Mouse (Mus musculus) lung, adult 2 months (tissue): ENCODE data around the gene Dkkl1. TPM values are rescaled to one million over a fixed set of nuclear protein-coding genes. Genes with fewer than 3 reads are reported as not detected.

ENCODE experiments used
- DNase-seq: peaks from one replicate; pipeline ENCODE4 v3.0.0; 2022
- H3K4me1 ChIP-seq: fragments of 200-500 bp; 2 replicates; pipeline ENCODE4 v1.6.1; 2011; ENCODE audit warnings: low read length; ENCODE audit not compliant: control insufficient read depth, insufficient read depth
- H3K4me3 ChIP-seq: fragments of 200-500 bp; replicated peaks from 2 replicates; pipeline ENCODE3; 2011; ENCODE audit warnings: low read depth, mild to moderate bottlenecking, control low read depth, low read length; ENCODE audit errors: extremely low read depth
- CTCF ChIP-seq: fragments of 200-500 bp; IDR thresholded peaks from 2 replicates; pipeline ENCODE4 v1.5.1; 2011; ENCODE audit warnings: mild to moderate bottlenecking, low read length, control low read depth; ENCODE audit not compliant: insufficient read depth
- POLR2A ChIP-seq: fragments of 200-500 bp; IDR thresholded peaks from 2 replicates; pipeline ENCODE4 v1.6.1; 2011; ENCODE audit warnings: low read depth, mild to moderate bottlenecking, control low read depth, low read length, borderline replicate concordance; ENCODE audit errors: extremely low read depth
- WGBS: fragments of 180-500 bp; shearing (Covaris S2); methylation state at CpG from one replicate; pipeline ENCODE4 v1.1.7; 2018; 5-methylcytosine and 5-hydroxymethylcytosine counted together
- polyA plus RNA-seq: library from polyadenylated mRNA; depleted of rRNA; stranded (reverse); fragments of >200 nt; gene quantifications from 2 replicates; pipeline ENCODE4 v1.2.3, GENCODE M21; 2012

Gene Dkkl1
- polyA plus RNA-seq, 1 experiment = 5.2 TPM

DNA sequence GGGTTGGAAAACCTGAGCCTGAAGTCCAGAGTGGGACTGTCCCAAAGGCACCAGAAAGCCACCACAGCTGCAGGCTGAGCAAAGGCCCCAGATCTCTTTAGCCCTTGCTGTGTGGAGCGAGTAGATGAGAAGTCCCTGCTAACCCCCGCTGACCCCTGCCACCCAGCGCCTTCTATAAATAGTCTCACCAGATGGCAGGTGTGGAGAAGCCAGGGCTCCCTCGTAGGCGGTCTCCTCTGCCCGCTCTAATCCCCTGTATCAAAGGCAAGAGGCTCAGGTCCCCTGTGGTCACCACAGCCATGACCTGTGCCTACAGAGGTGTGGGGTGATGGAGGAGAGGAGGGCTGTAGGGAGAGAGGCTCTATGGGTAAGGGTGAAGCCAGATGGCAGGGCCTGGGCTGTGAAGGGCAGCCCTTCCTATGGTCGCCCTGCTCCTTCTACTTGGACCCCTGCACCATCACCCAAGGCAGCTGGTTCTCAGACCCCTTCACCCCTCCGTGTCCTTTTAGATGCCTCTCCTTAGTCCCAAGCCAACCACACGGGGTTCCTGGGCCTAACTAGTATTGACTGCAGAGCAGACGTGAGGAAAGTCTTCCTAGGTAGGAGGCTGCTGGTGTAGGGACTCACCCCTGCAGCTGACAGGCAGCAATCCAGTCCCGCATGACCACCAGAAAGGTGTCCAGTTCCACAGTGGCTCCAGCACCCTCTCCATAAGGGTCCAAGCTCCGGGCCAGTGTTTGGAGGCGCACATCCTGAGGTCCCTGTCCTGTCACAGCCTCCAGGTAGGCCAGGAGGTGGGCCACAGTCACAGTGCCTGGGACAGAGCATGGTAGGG is 16.4 kb downstream of the Dkkl1 start:
- no peak for TF ChIP-seq CTCF
- TF ChIP-seq POLR2A = no peak
- no peaks in the 10 kb centered on the region for H3K4me1 ChIP-seq
- no peak for DNase-seq
- no peak overlapping the region for H3K4me3 ChIP-seq
- WGBS = 60% methylated on average over 13 of the region's 13 CpGs

DNA sequence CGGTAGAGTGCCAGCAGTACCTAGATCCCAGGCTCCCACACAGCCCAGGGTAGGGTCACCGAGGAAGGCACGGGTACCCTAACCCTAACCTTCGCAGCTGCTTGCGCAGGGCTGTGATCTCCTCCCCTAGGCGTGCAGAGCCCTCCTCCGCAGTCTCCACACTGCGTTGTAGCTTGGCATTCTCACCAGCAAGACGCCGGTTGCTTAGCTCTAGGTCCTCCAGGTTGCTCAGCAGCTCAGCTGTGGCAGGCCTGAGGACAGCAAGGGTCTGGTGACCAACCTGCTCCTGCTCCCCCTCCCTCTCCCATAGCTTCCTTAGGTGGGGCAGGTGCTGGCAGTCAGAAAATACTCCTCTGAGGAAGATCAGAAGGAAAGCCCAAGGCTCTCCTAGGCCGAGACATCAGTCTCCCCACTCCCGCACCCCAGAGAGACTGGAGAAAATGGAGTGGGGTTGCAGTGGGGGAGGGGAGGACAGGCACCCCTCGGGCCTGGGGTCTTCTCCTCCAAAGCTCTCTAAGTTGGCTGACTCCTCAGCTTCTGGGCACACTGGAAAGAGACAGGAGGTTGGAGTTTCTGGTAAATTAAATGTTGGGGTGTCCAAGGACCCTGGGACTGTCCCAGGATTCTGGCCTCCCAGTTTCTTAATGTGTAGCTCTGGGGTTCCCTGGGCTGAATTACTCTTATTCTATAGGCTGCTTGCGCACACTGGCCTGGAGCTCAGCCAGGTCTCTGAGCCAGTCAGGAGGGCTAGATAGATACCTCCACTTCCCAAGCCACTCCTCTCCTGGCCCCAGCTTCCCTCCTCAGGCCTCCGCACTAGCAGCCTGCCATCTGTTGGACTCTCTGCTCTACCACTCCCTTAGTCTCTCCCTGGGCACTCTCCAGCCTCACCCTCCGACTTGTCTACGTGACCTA is 17.8 kb downstream of the Dkkl1 start:
- 74% methylated on average over 17 of the region's 17 CpGs for WGBS
- Histone ChIP-seq H3K4me1 (no peaks in the 10 kb centered on the region), H3K4me3 (no peak overlapping the region)
- DNase-seq = no peak
- no peak for TF ChIP-seq CTCF
- peak; percentile 34; the same call in 1 of the 2 replicates for TF ChIP-seq POLR2A

DNA sequence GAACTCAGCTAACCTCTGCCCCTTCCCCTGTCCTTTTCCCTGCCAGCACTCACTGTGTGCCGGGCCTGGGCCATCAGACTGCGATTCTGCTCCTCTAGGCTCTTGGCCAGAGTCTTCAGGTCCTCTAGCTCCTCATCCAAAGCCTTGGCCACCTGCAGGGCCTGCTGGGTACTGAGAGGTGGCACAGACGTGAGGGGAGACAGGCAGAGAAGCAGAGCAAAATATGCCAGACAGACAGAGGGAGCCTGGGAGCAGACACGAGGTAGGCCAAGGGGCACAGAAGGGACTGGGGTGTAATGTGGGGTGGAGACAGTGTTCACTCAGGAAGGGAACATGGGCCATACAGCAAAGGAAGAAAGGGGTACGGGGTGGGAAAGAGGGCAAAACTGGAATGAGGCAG is 18.5 kb downstream of the Dkkl1 start:
- DNase-seq = no peak
- WGBS = 57% methylated on average over 5 of the region's 5 CpGs
- H3K4me1 ChIP-seq = no peaks in the 10 kb centered on the region
- no peak for TF ChIP-seq POLR2A
- TF ChIP-seq CTCF = no peak
- H3K4me3 ChIP-seq = no peak overlapping the region

DNA sequence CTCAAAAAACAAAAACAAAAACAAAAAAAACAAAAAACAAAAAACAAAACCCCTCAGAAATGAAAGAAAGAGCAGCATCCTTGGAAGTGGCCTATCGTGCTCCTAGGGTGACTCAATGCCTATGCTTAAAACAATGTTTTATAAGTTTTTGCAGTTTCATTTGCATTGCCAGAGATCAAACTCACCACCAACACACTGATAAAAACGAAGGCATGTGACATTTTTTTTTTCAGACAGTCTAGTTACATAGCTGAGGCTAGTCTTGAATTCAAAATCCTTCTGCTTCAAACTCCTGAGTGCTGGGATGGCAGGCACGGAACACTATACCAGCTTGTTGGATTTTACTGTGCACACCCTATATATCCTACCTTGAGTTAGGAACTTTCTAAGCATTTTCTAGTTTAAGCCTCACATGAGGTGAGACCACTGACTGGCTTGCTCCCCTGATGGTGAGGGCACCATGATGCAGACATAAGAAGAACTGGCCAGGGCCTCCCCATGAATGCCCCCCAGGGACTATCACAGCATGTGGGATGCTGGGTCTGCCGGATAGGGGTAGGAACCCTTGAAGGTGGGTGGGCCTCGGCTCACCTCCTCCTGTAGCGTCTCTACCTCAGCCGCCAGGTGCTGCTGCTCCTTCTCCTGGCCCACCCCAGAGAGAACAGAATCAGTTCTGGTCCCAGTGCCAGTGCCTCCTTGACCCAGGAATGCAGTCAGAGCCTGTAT is 19.2 kb downstream of the Dkkl1 start:
- TF ChIP-seq POLR2A (no peak), CTCF (no peak)
- 83% methylated on average over 7 of the region's 7 CpGs for WGBS

DNA sequence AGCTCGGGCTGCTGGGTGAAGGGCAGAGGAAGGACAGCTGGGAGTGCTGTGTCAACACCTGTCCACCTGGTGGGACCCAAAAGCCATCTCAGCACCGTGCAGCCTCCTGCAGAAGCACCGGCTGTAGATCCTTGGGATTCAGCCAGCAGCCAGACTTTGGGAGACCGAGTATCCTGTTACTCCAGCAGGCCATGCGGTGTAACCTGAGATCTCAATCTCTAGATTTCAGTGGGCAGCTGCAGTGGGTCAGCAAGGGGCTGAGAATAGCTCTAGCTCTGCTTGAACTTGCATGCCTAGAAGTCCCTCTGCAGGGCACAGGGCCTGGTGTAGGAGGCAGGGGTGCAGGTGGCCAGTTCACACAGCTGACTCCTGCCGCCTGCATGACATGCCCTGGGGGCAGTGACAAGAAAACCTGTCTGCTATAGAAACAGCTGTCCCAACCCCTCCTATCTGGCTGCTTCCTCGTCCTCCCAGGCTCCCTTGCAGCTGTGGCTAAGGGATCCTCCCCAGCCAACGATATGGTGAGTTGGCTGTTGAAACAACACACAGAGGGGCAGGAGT is 20.1 kb downstream of the Dkkl1 start:
- TF ChIP-seq POLR2A (no peak), CTCF (no peak)
- 19% methylated on average over 8 of the region's 8 CpGs for WGBS
- no peak for DNase-seq

More for the DNA sequence above, 19.2 kb downstream of the Dkkl1 start:
- DNase-seq = no peak
- Histone ChIP-seq H3K4me3 (no peak overlapping the region), H3K4me1 (no peaks in the 10 kb centered on the region)

GRCm38 (mm10) chr7:45191161-45191560 is 20.8 kb downstream of the Dkkl1 start:
- Histone ChIP-seq H3K4me1 (no peaks in the 10 kb centered on the region), H3K4me3 (no peak overlapping the region)
- DNase-seq = no peak
- no peak for TF ChIP-seq POLR2A
- TF ChIP-seq CTCF = no peak
- 43% methylated on average over 2 of the region's 2 CpGs for WGBS

More for the DNA sequence above, 20.1 kb downstream of the Dkkl1 start:
- Histone ChIP-seq H3K4me1 (no peaks in the 10 kb centered on the region), H3K4me3 (no peak overlapping the region)

DNA sequence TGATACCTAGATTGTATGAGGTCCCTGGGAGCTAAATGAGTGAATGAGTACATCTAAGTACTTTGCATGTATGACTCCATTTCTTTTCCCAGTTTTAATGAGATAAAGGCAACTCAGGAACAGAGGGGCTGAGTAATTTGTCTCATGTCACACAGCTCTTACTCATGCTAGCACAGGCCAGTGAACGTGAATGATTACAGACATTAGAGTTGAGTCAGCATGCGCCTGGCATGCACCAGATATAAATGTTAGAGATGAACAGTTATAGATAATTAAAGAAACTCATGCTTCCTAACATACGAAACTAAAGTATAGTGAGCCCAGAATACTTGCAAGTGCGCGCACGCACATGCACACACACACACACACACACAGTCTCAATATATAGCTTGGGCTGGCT is 21.8 kb downstream of the Dkkl1 start:
- TF ChIP-seq POLR2A = no peak
- no peak for TF ChIP-seq CTCF
- 87% methylated on average over 6 of the region's 6 CpGs for WGBS
- no peaks in the 10 kb centered on the region for H3K4me1 ChIP-seq
- DNase-seq = no peak
- no peak overlapping the region for H3K4me3 ChIP-seq

GRCm38 (mm10) chr7:45189600-45189999 is 22.3 kb downstream of the Dkkl1 start:
- no peaks in the 10 kb centered on the region for H3K4me1 ChIP-seq
- no peak for DNase-seq
- WGBS = 48% methylated on average over 16 of the region's 16 CpGs
- TF ChIP-seq POLR2A (no peak), CTCF (no peak)
- H3K4me3 ChIP-seq = no peak overlapping the region

- Histone ChIP-seq H3K4me3 (no peak overlapping the region), H3K4me1 (no peaks in the 10 kb centered on the region; the same call in 1 of the 2 replicates)
- no peak for TF ChIP-seq POLR2A
- no peak for TF ChIP-seq CTCF
- DNase-seq = no peak
- WGBS = 74% methylated on average over 7 of the region's 7 CpGs
Observed at GRCm38 (mm10) chr7:45185921-45186320, 26.0 kb downstream of the Dkkl1 start.
